Mouse (Mus musculus) limb, embryonic 15.5 days (tissue): Measurements from ENCODE around the gene Rangrf. TPM values are rescaled to one million over a fixed set of nuclear protein-coding genes. Genes with fewer than 3 reads are reported as not detected.
A peak's percentile ranks its signal among the peaks of the same experiment; 100 is the strongest.

Source experiments
- ATAC-seq: fragments of 200-750 bp; cut with Nextera tagmentation; 2 replicates; pipeline ENCODE4 v1.8.0; 2017; ENCODE audit warnings: low read depth, moderate TSS enrichment; ENCODE audit not compliant: insufficient number of reproducible peaks, low FRiP score, low TSS enrichment
- H3K27ac ChIP-seq: fragments of 300-500 bp; sonication (generic); 2 replicates; pipeline ENCODE4 v1.5.1; 2015; ENCODE audit warnings: moderate library complexity, mild to moderate bottlenecking, inconsistent platforms
- H3K27me3 ChIP-seq: fragments of 300-500 bp; sonication (generic); 2 replicates; pipeline ENCODE4 v1.6.1; 2015; ENCODE audit warnings: inconsistent platforms
- H3K36me3 ChIP-seq: fragments of 300-500 bp; sonication (generic); 2 replicates; pipeline ENCODE4 v1.6.1; 2015; ENCODE audit warnings: inconsistent platforms
- H3K4me1 ChIP-seq: fragments of 300-500 bp; sonication (generic); 2 replicates; pipeline ENCODE4 v1.6.1; 2015; ENCODE audit warnings: inconsistent platforms
- H3K4me2 ChIP-seq: fragments of 300-500 bp; sonication (generic); 2 replicates; pipeline ENCODE4 v1.6.1; 2015; ENCODE audit warnings: mild to moderate bottlenecking, inconsistent platforms
- H3K4me3 ChIP-seq: fragments of 300-500 bp; sonication (generic); 2 replicates; pipeline ENCODE4 v1.5.1; 2015; ENCODE audit warnings: mild to moderate bottlenecking, inconsistent platforms
- H3K9ac ChIP-seq: fragments of 300-500 bp; sonication (generic); 2 replicates; pipeline ENCODE4 v1.6.1; 2015; ENCODE audit warnings: inconsistent platforms
- H3K9me3 ChIP-seq: fragments of 300-500 bp; sonication (generic); 2 replicates; pipeline ENCODE4 v1.6.1; 2016; ENCODE audit warnings: inconsistent platforms
- WGBS: fragments of 180-500 bp; shearing (Covaris S2); methylation state at CpG from one replicate; pipeline ENCODE4 v1.1.7; 2015; 5-methylcytosine and 5-hydroxymethylcytosine counted together
- polyA plus RNA-seq: library from polyadenylated mRNA; unstranded; fragments of >200 nt; fragmentation: Nextera tagmentation; extraction: Ambion mirVana; gene quantifications from 2 replicates; pipeline ENCODE4 v1.2.1, GENCODE M21; 2015

The Rangrf gene
- polyA plus RNA-seq, 1 experiment from 2014 or later, result 39.0 TPM

DNA sequence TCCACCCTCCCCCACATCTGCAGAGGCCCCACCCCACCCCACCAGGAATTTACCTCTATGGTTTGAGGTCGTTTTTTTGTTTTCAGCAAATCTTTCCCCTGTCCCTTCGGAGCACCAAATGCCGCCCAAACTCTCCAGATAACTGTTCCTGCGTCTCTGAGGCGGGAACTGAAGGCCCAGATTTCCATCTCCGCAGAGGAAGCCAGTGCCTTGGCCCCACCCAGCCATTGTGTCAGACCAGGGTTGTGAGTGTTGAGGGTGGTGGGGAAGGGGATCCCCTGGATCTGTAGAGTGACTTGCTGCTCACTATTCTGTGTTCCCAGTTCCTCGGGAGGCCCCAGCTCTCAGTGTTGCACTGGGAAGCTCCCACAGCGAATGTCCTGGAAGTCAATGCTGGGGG is 17.7 kb downstream of the Rangrf start, which contains the start of gene Arhgef15:
TSS of gene Arhgef15 (minus strand) at position 173 of the 400 bp plus-strand sequence.
- H3K4me1 ChIP-seq, result peaks cover 9% of the 10 kb centered on the region
- H3K4me3 ChIP-seq, result peak within 1 kb of the TSS; percentile 19
- 51% methylated on average over 8 of the region's 8 CpGs for WGBS
- H3K36me3 ChIP-seq, result no peaks in the 10 kb centered on the region
- no peaks in the 10 kb centered on the region for H3K9me3 ChIP-seq
- no peak for ATAC-seq
- H3K4me2 ChIP-seq, result no peak within 1 kb of the TSS
- 0 out of 2 replicates have a peak within 1 kb of the TSS, but pooled peaks have one; percentile 17 for H3K27ac ChIP-seq
- no peak within 1 kb of the TSS for H3K9ac ChIP-seq
- H3K27me3 ChIP-seq, result peaks cover 32% of the 10 kb centered on the region

DNA sequence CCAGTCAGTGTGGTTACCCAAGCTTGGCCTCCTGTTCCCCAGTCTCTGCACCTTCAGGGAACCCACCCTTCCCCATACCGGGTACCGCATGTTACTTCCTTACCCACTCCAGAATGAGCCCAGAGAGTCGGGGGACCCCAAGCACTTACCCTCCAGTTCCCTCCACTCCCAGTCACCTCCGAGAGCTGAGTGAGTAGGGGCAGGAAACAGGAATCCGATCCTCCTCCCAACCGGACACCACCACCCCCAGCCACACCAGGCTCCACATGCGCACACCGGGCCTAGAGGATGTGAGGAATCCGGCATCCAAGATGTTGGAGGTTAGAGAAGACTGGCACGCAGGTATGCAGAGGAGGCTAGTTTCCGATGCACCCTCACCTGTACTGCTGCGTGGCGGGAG is 18.3 kb downstream of the Rangrf start:
- Histone ChIP-seq H3K4me2 (no peak overlapping the region), H3K9ac (no peak overlapping the region), H3K4me1 (peaks cover 9% of the 10 kb centered on the region), H3K9me3 (no peaks in the 10 kb centered on the region), H3K27me3 (peaks cover 36% of the 10 kb centered on the region), H3K4me3 (peak overlapping the region; percentile 19), H3K36me3 (no peaks in the 10 kb centered on the region), H3K27ac (0 out of 2 replicates have a peak overlapping the region, but pooled peaks have one; percentile 17)
- no peak for ATAC-seq
- 29% methylated on average over 13 of the region's 13 CpGs for WGBS

DNA sequence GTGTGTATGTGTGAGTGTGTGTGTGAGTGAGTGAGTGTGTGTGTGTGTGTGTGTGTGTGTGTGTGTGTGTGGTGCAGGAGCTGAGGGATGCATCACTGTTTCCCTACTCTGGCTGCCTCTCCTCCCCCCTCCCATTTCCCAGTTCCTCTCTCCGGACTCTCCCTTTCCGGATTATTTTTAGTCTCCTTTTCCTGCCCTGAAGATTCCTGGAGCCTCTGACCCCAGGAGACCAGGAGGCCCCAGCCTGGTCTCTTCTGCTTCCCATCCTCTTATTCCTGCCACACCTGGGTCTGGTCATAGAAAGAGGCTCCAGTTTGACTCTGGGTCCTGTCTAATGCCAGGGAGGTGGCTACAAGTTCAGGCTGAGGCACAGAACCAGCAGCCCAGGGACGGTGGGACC is 18.9 kb downstream of the Rangrf start:
- no peak overlapping the region for H3K4me2 ChIP-seq
- H3K27ac ChIP-seq, result 0 out of 2 replicates have a peak overlapping the region, but pooled peaks have one; percentile 17
- peak overlapping the region; percentile 19; the same call in 1 of the 2 replicates for H3K4me3 ChIP-seq
- peaks cover 9% of the 10 kb centered on the region for H3K4me1 ChIP-seq
- H3K36me3 ChIP-seq, result no peaks in the 10 kb centered on the region
- no peaks in the 10 kb centered on the region for H3K9me3 ChIP-seq
- peaks cover 39% of the 10 kb centered on the region for H3K27me3 ChIP-seq
- WGBS, result 30% methylated on average over 3 of the region's 3 CpGs
- ATAC-seq, result no peak
- H3K9ac ChIP-seq, result no peak overlapping the region

DNA sequence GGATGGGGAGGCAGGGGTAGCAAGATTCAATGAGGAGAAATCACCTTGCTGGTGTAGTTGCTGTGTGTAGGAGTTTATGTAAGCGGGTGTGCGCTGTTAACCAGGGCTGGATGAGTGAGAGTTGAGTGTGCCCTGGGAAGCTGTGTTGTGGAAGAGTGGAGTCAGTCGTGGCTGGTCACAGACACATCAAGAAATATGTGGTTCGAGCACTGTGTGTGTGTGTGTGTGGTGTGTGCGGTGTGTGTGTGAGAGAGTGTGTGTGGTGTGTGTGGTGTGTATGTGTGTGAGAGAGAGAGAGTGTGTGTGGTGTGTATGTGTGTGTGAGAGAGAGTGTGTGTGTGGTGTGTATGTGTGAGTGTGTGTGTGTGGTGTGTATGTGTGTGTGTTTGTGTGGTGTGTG is 19.5 kb downstream of the Rangrf start:
- peaks cover 9% of the 10 kb centered on the region for H3K4me1 ChIP-seq
- H3K4me3 ChIP-seq, result no peak overlapping the region
- 74% methylated on average over 5 of the region's 5 CpGs for WGBS
- H3K27ac ChIP-seq, result no peak overlapping the region
- H3K9ac ChIP-seq, result no peak overlapping the region
- H3K9me3 ChIP-seq, result no peaks in the 10 kb centered on the region
- peak overlapping the region; percentile 53; the same call in 1 of the 2 replicates for H3K4me2 ChIP-seq
- no peaks in the 10 kb centered on the region for H3K36me3 ChIP-seq
- peaks cover 39% of the 10 kb centered on the region for H3K27me3 ChIP-seq
- no peak for ATAC-seq

DNA sequence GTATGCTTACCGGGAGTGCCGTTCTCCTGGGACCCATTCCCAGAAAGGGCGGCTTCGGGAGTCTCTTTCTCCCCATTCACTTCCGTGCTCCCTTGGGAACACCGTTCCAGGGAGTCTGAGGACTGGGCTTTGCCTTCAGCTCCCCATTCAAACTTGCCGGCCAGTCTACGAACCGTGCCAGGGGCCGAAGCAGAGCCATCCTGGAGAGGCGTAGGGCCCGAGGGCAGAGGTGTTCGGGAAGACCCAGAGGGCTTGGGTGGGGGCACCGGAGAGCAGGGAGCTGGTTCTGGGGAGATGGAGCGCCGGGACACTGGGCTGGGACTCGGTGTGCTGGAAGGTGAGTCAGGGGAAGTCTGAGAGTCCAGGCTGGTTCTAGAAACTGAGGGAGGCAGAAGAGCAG is 20.6 kb downstream of the Rangrf start:
- Histone ChIP-seq H3K9ac (peak overlapping the region; percentile 28; the same call in 1 of the 2 replicates), H3K9me3 (no peaks in the 10 kb centered on the region), H3K4me2 (peak overlapping the region; percentile 53), H3K4me1 (peaks cover 9% of the 10 kb centered on the region), H3K27me3 (peaks cover 39% of the 10 kb centered on the region), H3K27ac (no peak overlapping the region), H3K36me3 (no peaks in the 10 kb centered on the region), H3K4me3 (peak overlapping the region; percentile 33)
- 4% methylated on average over 17 of the region's 17 CpGs for WGBS
- ATAC-seq, result no peak

DNA sequence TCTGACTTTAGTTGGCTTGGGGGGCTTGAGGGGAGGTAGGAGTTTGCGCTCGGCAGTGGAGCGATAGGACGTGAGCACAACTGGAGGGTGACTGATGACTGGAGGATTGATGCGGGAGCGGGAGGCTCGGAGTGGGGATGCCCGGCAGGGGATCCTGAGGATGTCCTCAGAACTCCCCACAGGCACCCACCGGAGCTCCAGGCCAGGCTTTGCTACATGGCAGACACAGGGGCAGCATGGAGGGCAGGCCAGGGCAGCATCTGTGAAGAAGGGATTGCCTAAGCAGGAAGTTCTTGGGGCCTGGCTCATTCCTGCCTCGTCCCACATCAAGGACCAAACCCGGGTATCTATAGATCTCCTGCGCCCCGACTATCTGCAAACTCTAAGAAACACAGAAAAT is 21.1 kb downstream of the Rangrf start:
- H3K4me3 ChIP-seq, result peak overlapping the region; percentile 33
- H3K36me3 ChIP-seq, result no peaks in the 10 kb centered on the region
- no peak for ATAC-seq
- H3K27me3 ChIP-seq, result peaks cover 39% of the 10 kb centered on the region
- H3K4me1 ChIP-seq, result peaks cover 9% of the 10 kb centered on the region
- no peak overlapping the region for H3K27ac ChIP-seq
- no peaks in the 10 kb centered on the region for H3K9me3 ChIP-seq
- 20% methylated on average over 13 of the region's 13 CpGs for WGBS
- no peak overlapping the region for H3K9ac ChIP-seq
- H3K4me2 ChIP-seq, result peak overlapping the region; percentile 53

DNA sequence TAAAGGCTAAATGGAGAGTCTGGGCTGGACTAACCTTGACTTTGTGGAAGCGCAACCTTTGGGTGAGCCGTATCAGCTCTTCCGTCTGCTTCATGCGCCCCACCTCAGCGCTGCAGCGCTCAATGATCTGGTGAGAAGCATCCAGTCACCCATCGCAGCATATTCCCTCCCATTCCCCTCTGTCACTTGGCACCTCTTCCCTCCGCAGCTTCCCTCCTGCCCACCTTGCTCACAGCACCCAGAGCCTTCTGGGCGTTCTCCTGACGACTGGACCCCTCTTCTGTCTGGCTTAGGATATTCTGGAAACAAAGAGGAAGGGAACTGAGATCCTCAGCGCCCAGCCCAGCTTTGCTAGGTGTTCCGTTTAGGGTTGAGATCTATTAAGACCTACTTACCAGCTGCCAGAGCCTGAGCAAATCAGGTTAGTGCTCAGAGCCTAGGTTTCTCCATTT is 27.4 kb downstream of the Rangrf start:
- H3K9ac ChIP-seq, result no peak overlapping the region
- WGBS, result 7% methylated on average over 12 of the region's 12 CpGs
- H3K9me3 ChIP-seq, result no peaks in the 10 kb centered on the region
- H3K27me3 ChIP-seq, result peaks cover 25% of the 10 kb centered on the region
- H3K4me3 ChIP-seq, result no peak overlapping the region
- no peaks in the 10 kb centered on the region for H3K36me3 ChIP-seq
- H3K4me2 ChIP-seq, result peak overlapping the region; percentile 15; the same call in 1 of the 2 replicates
- peaks cover 7% of the 10 kb centered on the region for H3K4me1 ChIP-seq
- no peak for ATAC-seq
- no peak overlapping the region for H3K27ac ChIP-seq

DNA sequence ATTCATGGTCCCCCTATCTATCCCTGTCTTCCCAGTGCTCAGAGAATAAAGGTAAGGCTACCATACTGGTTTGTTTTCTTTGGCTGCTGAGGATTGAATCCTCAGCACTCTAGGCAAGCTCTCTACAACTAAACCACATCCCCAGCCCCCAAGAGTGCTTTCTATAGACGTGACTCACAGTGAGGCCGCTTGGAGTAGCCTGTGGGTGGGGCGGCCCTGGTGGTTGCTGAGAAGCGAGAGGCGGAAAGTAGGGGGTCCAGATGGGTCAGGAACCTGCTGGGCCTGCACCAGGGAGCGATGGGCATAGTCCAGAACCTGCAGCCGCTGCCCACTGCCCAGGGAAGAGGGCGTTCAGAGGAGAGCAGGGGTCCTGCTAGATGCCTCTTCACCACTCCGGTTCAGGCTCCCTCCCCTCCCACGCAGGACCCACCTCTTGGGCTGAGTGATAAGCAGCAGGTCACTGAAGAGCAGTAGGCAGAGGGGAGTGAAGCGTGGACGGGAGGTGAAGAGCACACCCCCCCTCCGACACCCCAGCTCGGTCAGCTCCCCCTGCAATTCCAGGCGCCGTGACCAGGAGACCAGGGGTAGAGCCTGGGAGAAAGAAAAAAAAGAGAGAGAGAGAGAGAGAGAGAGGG is 28.1 kb downstream of the Rangrf start:
- no peak overlapping the region for H3K27ac ChIP-seq
- 0 out of 2 replicates have a peak overlapping the region, but pooled peaks have one; percentile 11 for H3K9ac ChIP-seq
- peaks cover 23% of the 10 kb centered on the region for H3K27me3 ChIP-seq
- peaks cover 7% of the 10 kb centered on the region for H3K4me1 ChIP-seq
- H3K4me2 ChIP-seq, result peak overlapping the region; percentile 24; the same call in 1 of the 2 replicates
- no peaks in the 10 kb centered on the region for H3K36me3 ChIP-seq
- no peaks in the 10 kb centered on the region for H3K9me3 ChIP-seq
- H3K4me3 ChIP-seq, result no peak overlapping the region; the same call in 1 of the 2 replicates
- WGBS, result 17% methylated on average over 14 of the region's 16 CpGs
- ATAC-seq, result no peak

DNA sequence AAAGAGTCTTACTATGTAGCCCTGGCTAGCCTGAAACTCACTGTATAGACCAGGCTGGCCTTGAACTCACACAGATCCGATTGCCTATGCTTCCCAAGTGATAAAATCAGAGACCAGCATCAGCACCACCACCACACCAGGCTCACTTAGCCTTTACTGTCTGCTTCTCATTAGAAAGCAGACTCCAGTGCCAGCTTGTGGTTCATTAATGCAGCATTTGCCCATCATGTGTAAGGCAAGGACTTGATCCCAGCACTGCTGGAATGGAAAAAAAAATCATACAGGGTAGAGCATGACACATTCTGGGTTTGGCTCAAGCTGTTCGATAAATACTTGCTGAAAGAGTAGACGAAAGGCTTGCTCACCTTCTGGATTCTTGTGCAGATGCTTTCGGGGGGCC is 29.0 kb downstream of the Rangrf start:
- Histone ChIP-seq H3K9me3 (no peaks in the 10 kb centered on the region), H3K9ac (no peak overlapping the region), H3K4me2 (no peak overlapping the region), H3K36me3 (no peaks in the 10 kb centered on the region), H3K4me3 (no peak overlapping the region), H3K4me1 (peaks cover 7% of the 10 kb centered on the region), H3K27ac (no peak overlapping the region), H3K27me3 (peaks cover 17% of the 10 kb centered on the region)
- no peak for ATAC-seq
- 69% methylated on average over 4 of the region's 4 CpGs for WGBS

DNA sequence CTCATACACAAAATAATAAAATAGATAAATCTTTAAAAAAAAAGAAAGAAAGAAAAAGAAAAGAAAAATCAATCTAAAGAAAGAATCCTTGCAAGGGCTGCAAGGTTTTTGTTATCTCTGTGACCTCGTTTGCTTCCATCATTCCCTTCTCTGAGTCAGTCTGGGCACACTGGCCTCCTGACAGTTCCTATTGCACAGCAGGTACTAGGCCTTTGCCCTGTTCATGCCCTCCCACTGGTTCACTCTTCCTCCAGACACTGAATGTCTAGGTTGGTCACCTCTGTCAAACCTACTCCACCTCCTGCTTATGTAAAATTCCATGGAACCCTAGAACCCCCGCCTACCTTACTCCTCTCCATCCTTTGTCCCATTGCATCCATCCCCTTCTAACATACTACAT is 29.7 kb downstream of the Rangrf start:
- 78% methylated on average over 2 of the region's 2 CpGs for WGBS
- ATAC-seq, result no peak

DNA sequence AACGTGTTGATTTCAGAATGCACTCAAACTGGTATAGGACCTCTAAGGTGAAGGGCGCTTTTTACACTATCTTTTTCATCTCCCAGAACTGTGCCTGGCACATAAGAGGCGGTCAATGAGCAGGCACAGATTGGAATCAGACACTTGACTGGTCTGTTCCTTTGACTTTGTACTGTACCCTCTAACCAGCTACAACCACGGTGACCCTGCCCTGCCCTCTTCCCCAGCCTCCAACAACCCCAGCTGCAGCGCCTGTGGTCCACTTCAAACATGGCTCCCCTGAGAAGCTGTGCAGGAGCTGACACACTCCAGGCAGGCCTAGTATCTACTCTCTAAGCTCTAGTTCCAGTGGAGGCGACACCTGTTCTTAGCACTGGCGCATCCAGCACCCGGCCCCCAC is 32.3 kb downstream of the Rangrf start:
- Histone ChIP-seq H3K36me3 (no peaks in the 10 kb centered on the region), H3K4me2 (no peak overlapping the region), H3K4me1 (peaks cover 15% of the 10 kb centered on the region), H3K4me3 (no peak overlapping the region), H3K27me3 (peaks cover 16% of the 10 kb centered on the region; the same call in 1 of the 2 replicates), H3K9ac (no peak overlapping the region), H3K9me3 (no peaks in the 10 kb centered on the region), H3K27ac (no peak overlapping the region)
- WGBS, result 84% methylated on average over 8 of the region's 8 CpGs
- ATAC-seq, result no peak

More for the DNA sequence above, 29.7 kb downstream of the Rangrf start:
- no peaks in the 10 kb centered on the region for H3K36me3 ChIP-seq
- H3K4me2 ChIP-seq, result no peak overlapping the region
- no peak overlapping the region for H3K9ac ChIP-seq
- peaks cover 12% of the 10 kb centered on the region for H3K4me1 ChIP-seq
- H3K9me3 ChIP-seq, result no peaks in the 10 kb centered on the region
- no peak overlapping the region for H3K27ac ChIP-seq
- no peak overlapping the region for H3K4me3 ChIP-seq
- peaks cover 17% of the 10 kb centered on the region for H3K27me3 ChIP-seq

DNA sequence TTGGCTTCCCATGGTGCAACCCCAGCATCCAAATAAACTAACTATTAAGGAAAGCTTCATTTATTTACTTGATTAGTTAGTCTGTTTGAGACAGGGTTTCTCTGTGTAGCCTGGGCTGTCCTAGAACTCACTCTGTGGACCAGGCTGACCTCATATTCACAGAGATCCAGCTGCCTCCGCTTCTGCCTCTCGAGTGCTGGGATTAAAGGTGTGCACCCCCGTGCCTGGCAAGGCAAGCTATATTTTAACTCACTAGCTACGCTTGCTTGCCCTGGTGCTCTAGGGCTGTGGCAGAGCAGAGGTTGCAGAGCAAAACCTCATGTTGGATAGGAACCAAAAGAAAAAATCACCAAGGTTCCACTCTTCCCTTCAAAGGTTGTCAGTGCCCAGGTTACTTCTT is 34.5 kb downstream of the Rangrf start:
- Histone ChIP-seq H3K4me2 (peak overlapping the region; percentile 56), H3K4me1 (peaks cover 8% of the 10 kb centered on the region), H3K9ac (0 out of 2 replicates have a peak overlapping the region, but pooled peaks have one; percentile 31), H3K9me3 (no peaks in the 10 kb centered on the region), H3K36me3 (no peaks in the 10 kb centered on the region), H3K4me3 (peak overlapping the region; percentile 43), H3K27ac (0 out of 2 replicates have a peak overlapping the region, but pooled peaks have one; percentile 1), H3K27me3 (no peaks in the 10 kb centered on the region)
- WGBS, result 38% methylated on average over 4 of the region's 4 CpGs
- no peak for ATAC-seq
